Mouse (Mus musculus): ENCODE data around the gene Clec4d. TPM values are rescaled to one million over a fixed set of nuclear protein-coding genes. Genes with fewer than 3 reads are reported as not detected.
"Not testable (repeated sequence)": the region's sequence is repeated elsewhere in the genome, so short reads cannot be mapped to it uniquely, and the experiment has no call there.

The Clec4d gene
- polyA plus RNA-seq, 1 experiment from 2014 or later = 0.11 TPM

DNA sequence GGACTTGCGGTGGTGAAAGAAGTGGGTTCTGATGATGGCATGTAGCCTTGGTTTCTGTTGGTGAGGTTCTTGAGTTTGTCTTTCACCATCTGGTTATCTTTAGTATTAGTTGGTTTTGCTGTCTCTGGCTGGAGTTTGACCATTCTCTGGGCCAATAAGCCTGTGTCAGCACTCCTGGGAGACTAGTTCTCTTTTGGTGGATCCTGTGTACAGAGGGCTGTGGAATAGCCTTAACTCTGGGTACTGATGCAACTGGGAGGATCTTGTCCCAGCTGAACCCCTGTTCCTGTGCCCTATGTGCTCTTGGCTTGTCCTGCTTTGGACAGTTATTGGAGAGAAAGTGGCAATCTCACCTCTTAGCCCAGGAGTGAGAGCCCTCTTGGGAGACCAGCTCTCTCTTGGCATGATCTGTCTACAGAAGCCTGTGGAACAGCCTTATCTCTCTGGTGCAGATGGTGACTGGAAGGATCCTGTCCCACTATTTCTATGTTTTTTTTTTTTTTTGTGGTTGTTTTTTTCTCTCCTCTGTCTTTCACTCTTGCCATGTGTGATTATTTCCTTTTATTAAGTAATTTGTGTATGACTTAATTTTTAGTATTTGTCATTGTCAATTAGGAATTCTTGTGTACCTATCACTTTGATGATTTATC, 31.0 kb downstream of the Clec4d start:
- ATAC-seq (replicated peaks; ENCODE audit: insufficient number of reproducible peaks, low FRiP score, low TSS enrichment) = peak; percentile 88
- no peaks in the 10 kb centered on the region for H3K9me3 ChIP-seq (replicated peaks; ENCODE audit: control insufficient read depth, low read length)
- no peaks in the 10 kb centered on the region for H3K27me3 ChIP-seq (ENCODE audit: control insufficient read depth, insufficient read depth, low read length)
- no peak overlapping the region for H3K4me3 ChIP-seq (ENCODE audit: low read depth, low read length)
- 76% methylated on average over 1 of the region's 1 CpGs for WGBS (ENCODE audit: insufficient replicate concordance)
- H3K4me1 ChIP-seq (ENCODE audit: control insufficient read depth, insufficient read depth, low read length) = no peaks in the 10 kb centered on the region
- H3K4me2 ChIP-seq = no peak overlapping the region
- no peaks in the 10 kb centered on the region for H3K36me3 ChIP-seq (ENCODE audit: control insufficient read depth, insufficient read depth, low read length)
- H3K9ac ChIP-seq (ENCODE audit: low read depth, low read length) = no peak overlapping the region
- H3K27ac ChIP-seq (ENCODE audit: low read depth, low read length) = 0 out of 2 replicates have a peak overlapping the region, but pooled peaks have one; percentile 6

DNA sequence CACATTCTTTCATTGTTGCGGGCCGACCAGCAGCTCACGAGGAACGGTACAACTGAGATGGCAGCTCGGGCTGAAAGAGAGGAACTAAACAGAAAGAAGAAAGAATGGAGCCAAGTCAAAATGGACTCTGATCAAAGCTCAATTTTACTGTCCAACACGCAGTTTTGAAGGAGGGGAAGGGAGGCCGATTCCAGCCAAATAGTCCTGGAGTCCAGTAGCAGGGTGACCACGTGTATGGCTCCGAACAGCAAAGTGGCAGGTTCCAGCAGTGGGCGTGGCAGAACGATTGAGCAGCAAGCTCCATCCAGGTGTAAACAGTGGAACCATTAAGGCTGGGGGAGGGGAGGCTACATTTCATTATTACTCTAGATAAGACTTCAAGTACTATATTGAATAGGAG, 31.6 kb downstream of the Clec4d start:
- H3K9me3 ChIP-seq (replicated peaks; ENCODE audit: control insufficient read depth, low read length); H3K9ac ChIP-seq (ENCODE audit: low read depth, low read length); ATAC-seq (replicated peaks; ENCODE audit: insufficient number of reproducible peaks, low FRiP score, low TSS enrichment); H3K36me3 ChIP-seq (ENCODE audit: control insufficient read depth, insufficient read depth, low read length); H3K27ac ChIP-seq (ENCODE audit: low read depth, low read length); H3K4me2 ChIP-seq; H3K4me1 ChIP-seq (ENCODE audit: control insufficient read depth, insufficient read depth, low read length); H3K27me3 ChIP-seq (ENCODE audit: control insufficient read depth, insufficient read depth, low read length); H3K4me3 ChIP-seq (ENCODE audit: low read depth, low read length): not testable (repeated sequence)
- 79% methylated on average over 11 of the region's 11 CpGs for WGBS (ENCODE audit: insufficient replicate concordance)

DNA sequence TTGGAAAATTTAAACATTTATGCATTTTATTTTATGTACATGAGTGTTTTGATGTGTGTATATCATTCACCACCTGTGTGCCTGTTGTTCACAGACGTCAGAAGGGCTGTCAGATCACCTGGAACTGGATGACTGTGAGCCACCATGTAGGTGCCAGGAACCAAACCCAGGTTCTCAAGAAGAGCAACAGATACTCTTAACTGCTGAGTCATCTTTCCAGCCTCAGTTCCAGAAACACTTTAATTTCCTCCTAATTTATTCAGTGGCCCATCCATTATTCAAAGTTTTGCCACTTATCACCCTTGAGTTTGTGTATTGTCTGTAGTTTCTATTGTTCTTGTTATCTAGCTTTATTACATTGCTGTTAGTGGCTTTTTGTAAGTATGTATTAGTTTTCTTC, 34.8 kb downstream of the Clec4d start:
- H3K4me1 ChIP-seq (ENCODE audit: control insufficient read depth, insufficient read depth, low read length) = no peaks in the 10 kb centered on the region
- no peak overlapping the region for H3K4me3 ChIP-seq (ENCODE audit: low read depth, low read length)
- H3K36me3 ChIP-seq (ENCODE audit: control insufficient read depth, insufficient read depth, low read length) = no peaks in the 10 kb centered on the region
- H3K9me3 ChIP-seq (replicated peaks; ENCODE audit: control insufficient read depth, low read length) = no peaks in the 10 kb centered on the region
- no peak for ATAC-seq (replicated peaks; ENCODE audit: insufficient number of reproducible peaks, low FRiP score, low TSS enrichment)
- H3K27me3 ChIP-seq (ENCODE audit: control insufficient read depth, insufficient read depth, low read length) = no peaks in the 10 kb centered on the region
- no peak overlapping the region for H3K9ac ChIP-seq (ENCODE audit: low read depth, low read length)
- 59% methylated on average over 1 of the region's 1 CpGs for WGBS (ENCODE audit: insufficient replicate concordance)
- no peak overlapping the region for H3K4me2 ChIP-seq
- no peak overlapping the region for H3K27ac ChIP-seq (ENCODE audit: low read depth, low read length)

DNA sequence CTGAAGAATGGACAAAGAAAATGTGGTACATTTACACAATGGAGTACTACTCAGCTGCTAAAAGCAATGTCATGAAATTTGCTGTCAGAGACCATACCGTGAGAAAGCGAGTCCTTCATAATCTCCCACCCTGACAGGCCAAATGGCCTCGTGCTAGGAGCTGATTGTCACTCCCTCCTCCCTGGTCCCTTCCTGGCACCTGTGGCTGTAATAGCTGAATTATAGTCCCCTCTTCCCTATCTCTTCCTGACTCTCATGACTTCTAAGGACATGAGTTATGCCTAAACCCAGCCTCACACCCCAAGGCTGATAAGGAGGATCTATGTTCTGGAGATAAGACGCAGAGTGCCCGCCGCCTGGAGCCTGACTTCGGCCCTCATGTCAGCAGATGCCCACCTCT, 44.4 kb downstream of the Clec4d start:
- H3K4me3 ChIP-seq (ENCODE audit: low read depth, low read length); H3K27me3 ChIP-seq (ENCODE audit: control insufficient read depth, insufficient read depth, low read length); H3K9me3 ChIP-seq (replicated peaks; ENCODE audit: control insufficient read depth, low read length); H3K4me1 ChIP-seq (ENCODE audit: control insufficient read depth, insufficient read depth, low read length); ATAC-seq (replicated peaks; ENCODE audit: insufficient number of reproducible peaks, low FRiP score, low TSS enrichment); H3K9ac ChIP-seq (ENCODE audit: low read depth, low read length); H3K27ac ChIP-seq (ENCODE audit: low read depth, low read length); H3K36me3 ChIP-seq (ENCODE audit: control insufficient read depth, insufficient read depth, low read length); H3K4me2 ChIP-seq: not testable (repeated sequence)
- 58% methylated on average over 7 of the region's 7 CpGs for WGBS (ENCODE audit: insufficient replicate concordance)

DNA sequence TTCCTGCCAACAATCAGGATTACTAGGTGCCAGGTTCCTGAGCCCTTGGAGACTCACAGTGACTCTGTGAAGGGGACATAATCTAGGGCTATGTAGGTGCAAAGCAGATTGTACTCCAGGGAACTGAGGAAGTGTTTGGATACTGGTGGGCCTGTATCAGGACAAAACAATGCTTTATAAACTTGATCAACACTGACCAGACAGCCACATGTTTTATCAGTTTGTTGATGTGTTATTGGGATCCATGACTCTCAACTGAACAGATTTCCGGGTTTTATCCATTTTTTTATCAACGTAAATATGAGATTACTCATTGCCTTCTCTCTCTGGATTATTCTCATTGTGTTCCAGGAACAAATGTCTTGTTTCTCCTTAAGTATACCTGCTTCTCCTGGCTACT, 46.1 kb downstream of the Clec4d start, which contains the start of gene Vmn2r19:
Gene Vmn2r19, plus strand, starts transcription at position 301 of the 400 bp plus-strand sequence.
- no peak for ATAC-seq (replicated peaks; ENCODE audit: insufficient number of reproducible peaks, low FRiP score, low TSS enrichment)
- Histone ChIP-seq H3K9ac (ENCODE audit: low read depth, low read length) (no peak within 1 kb of the TSS), H3K4me1 (ENCODE audit: control insufficient read depth, insufficient read depth, low read length) (no peaks in the 10 kb centered on the region), H3K27me3 (ENCODE audit: control insufficient read depth, insufficient read depth, low read length) (no peaks in the 10 kb centered on the region), H3K27ac (ENCODE audit: low read depth, low read length) (no peak within 1 kb of the TSS), H3K9me3 (replicated peaks; ENCODE audit: control insufficient read depth, low read length) (no peaks in the 10 kb centered on the region), H3K36me3 (ENCODE audit: control insufficient read depth, insufficient read depth, low read length) (no peaks in the 10 kb centered on the region), H3K4me2 (no peak within 1 kb of the TSS), H3K4me3 (ENCODE audit: low read depth, low read length) (no peak within 1 kb of the TSS)
- 77% methylated on average over 2 of the region's 2 CpGs for WGBS (ENCODE audit: insufficient replicate concordance)

Other genes with a start within 250 kb of the Clec4d start
- gene Clec4b1, start 212.1 kb upstream of the Clec4d start, polyA plus RNA-seq (2014; fragmentation: Nextera tagmentation; extraction: Ambion mirVana) = not detected in 2 replicates
- 0.54 and 0.64 TPM in 2 replicates for gene Clec4a2, start 155.7 kb upstream of the Clec4d start, polyA plus RNA-seq (2014; fragmentation: Nextera tagmentation; extraction: Ambion mirVana)
- gene Clec4b2, start 89.2 kb upstream of the Clec4d start, polyA plus RNA-seq (2014; fragmentation: Nextera tagmentation; extraction: Ambion mirVana) = not detected in 2 replicates
- gene Clec4n, start 32.3 kb upstream of the Clec4d start, polyA plus RNA-seq (2014; fragmentation: Nextera tagmentation; extraction: Ambion mirVana) = 0.34 TPM in 1 of 2 replicates, not detected in the other
- 0.10 TPM in 1 of 2 replicates, not detected in the other for gene Clec4e, start 27.8 kb downstream of the Clec4d start, polyA plus RNA-seq (2014; fragmentation: Nextera tagmentation; extraction: Ambion mirVana)
- gene Vmn2r19, start 46.2 kb downstream of the Clec4d start, polyA plus RNA-seq (2014; fragmentation: Nextera tagmentation; extraction: Ambion mirVana) = not detected in 2 replicates
- gene Vmn2r20, start 156.0 kb downstream of the Clec4d start, polyA plus RNA-seq (2014; fragmentation: Nextera tagmentation; extraction: Ambion mirVana) = not detected in 2 replicates